Comparison of ENCODE assay signal across 18 mouse cellular contexts in the genomic region with DNA sequence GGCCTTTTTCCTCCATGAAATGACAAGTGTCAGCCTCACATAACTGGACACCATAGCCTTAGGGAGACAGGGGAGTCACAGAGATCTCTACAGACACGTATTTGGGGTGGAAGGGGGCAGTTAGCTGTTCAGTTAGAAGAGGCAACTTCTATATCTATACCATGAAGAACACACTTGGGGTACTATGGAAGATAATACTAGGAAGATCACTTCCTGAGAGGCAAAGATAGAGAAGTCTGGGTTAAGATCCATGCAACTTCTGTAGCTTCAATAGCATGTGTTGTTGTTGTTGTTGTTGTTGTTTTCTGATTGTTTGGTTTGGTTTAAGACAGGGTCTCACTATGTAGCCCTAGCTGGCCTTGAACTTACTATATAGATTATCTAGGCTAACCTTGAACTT. TPM values are rescaled to one million over a fixed set of nuclear protein-coding genes. Genes with fewer than 3 reads are reported as not detected.
A peak's percentile ranks its signal among the peaks of the same experiment; 100 is the strongest.
DNase-seq lines count a peak whose midpoint lies in the region; TF ChIP-seq lines count a peak whose summit lies in the region.
"Had no signal": no experiment of that assay in that cellular context is flagged by ENCODE, and none has a peak within 500 bp of the region (broad histone marks: within the 10 kb centered on the region; RNA-seq: fewer than 3 reads in every experiment).

No protein-coding gene starts in this region.

- no peak for TF ChIP-seq CTCF in layer of hippocampus, adult 2 months (conservative IDR thresholded peaks at IDR 0.05)
- TF ChIP-seq CTCF in MEL (IDR thresholded peaks at IDR 0.05 in 2 of 3, conservative IDR thresholded peaks at IDR 0.05 in 1 of 3; ENCODE audit: control insufficient read depth in 1 of 3, insufficient read depth in 1 of 3, low read depth in 2 of 3, low read length in 3 of 3, poor library complexity in 1 of 3, severe bottlenecking in 1 of 3): no peak

- TF ChIP-seq POLR2A in MEL (IDR thresholded peaks at IDR 0.05; ENCODE audit: control insufficient read depth in 1 of 2, insufficient read depth in 1 of 2, low read depth in 1 of 2, low read length in 2 of 2, poor library complexity in 1 of 2): no peak

- H3K27ac ChIP-seq in layer of hippocampus, adult 2 months: peak overlapping the region; percentile 66; the same call in 1 of the 2 replicates
- H3K27ac ChIP-seq in MEL (ENCODE audit: control insufficient read depth, low read depth, low read length): no peak overlapping the region

- no peak overlapping the region for H3K4me3 ChIP-seq in layer of hippocampus, adult 2 months
- H3K4me3 ChIP-seq in MEL (ENCODE audit: control insufficient read depth in 1 of 2, insufficient read depth in 1 of 2, low read depth in 2 of 2, low read length in 2 of 2): no peak overlapping the region

- H3K9me3 ChIP-seq in MEL (replicated peaks; ENCODE audit: insufficient read depth, low read length): no peaks in the 10 kb centered on the region
- H3K9me3 ChIP-seq: G1E had no signal

- H3K4me1 ChIP-seq in MEL (ENCODE audit: control insufficient read depth in 1 of 2, insufficient read depth in 2 of 2, low read length in 2 of 2): peaks cover 15 to 22% of the 10 kb centered on the region in 2 experiments

- H3K79me2 ChIP-seq in MEL (ENCODE audit: control insufficient read depth, insufficient read depth, low read length, poor library complexity): no peaks in the 10 kb centered on the region

- TF ChIP-seq EP300 in MEL (IDR thresholded peaks at IDR 0.05; ENCODE audit: low read depth in 1 of 2, low read length in 2 of 2): peak; percentile 50 to 67

- H3K27me3 ChIP-seq in MEL (ENCODE audit: control insufficient read depth in 1 of 2, insufficient read depth in 2 of 2, low read length in 2 of 2): no peaks in the 10 kb centered on the region
- H3K27me3 ChIP-seq: CH12.LX, Patski had no signal

- peaks cover 0 to 24% of the 10 kb centered on the region in 2 experiments; a peak in 2 of 4 replicates for H3K36me3 ChIP-seq in MEL (ENCODE audit: control insufficient read depth in 1 of 2, insufficient read depth in 2 of 2, low read length in 2 of 2)
- H3K36me3 ChIP-seq: G1E had no signal

- DNase-seq in layer of hippocampus, adult 2 months (ENCODE audit: low spot score in 2 of 2): no peak
- DNase-seq in layer of hippocampus, adult 11-12 months (ENCODE audit: low spot score): no peak
- no peak for DNase-seq in MEL (ENCODE audit: low read depth, low spot score)
- DNase-seq in gastrocnemius, postnatal 10 days: no peak
- DNase-seq: adrenal gland, adult 2 months; adrenal gland, adult 8-10 months; adrenal gland, postnatal 10 days; adrenal gland, postnatal 14 days; adrenal gland, postnatal 25 days; adrenal gland, postnatal 36 days; B cell, adult 2 months; cerebellum, adult 11 months; cerebellum, adult 11-12 months; cerebellum, adult 18-20 months; cerebellum, adult 2 months had no signal

- H3K9ac ChIP-seq in MEL (ENCODE audit: control insufficient read depth, low read depth, low read length, poor library complexity, severe bottlenecking): no peak overlapping the region

- no peak for TF ChIP-seq RAD21 in MEL (IDR thresholded peaks at IDR 0.05; ENCODE audit: low read depth, low read length)

TF ChIP-seq in MEL, 35 proteins besides CTCF, POLR2A, EP300 and RAD21:
- TF ChIP-seq CHD2 (IDR thresholded peaks at IDR 0.05; ENCODE audit: low read length) (no peak), TCF12 (IDR thresholded peaks at IDR 0.05; ENCODE audit: low read depth, low read length) (0 out of 2 replicates have a peak, but pooled peaks have one; percentile 36), SIN3A (IDR thresholded peaks at IDR 0.05; ENCODE audit: low read length) (no peak), MAZ (IDR thresholded peaks at IDR 0.05; ENCODE audit: low read depth, low read length) (no peak), TAL1 (IDR thresholded peaks at IDR 0.05; ENCODE audit: low read length) (no peak), GATA1 (IDR thresholded peaks at IDR 0.05; ENCODE audit: low read depth, low read length) (peak; percentile 54; the same call in 1 of the 2 replicates), HCFC1 (IDR thresholded peaks at IDR 0.05; ENCODE audit: low read depth, low read length) (no peak), CHD1 (IDR thresholded peaks at IDR 0.05; ENCODE audit: low read depth, low read length) (no peak), UBTF (IDR thresholded peaks at IDR 0.05; ENCODE audit: borderline replicate concordance, insufficient read depth, low read depth, low read length) (no peak), ZKSCAN1 (IDR thresholded peaks at IDR 0.05; ENCODE audit: low read depth, low read length) (no peak), GABPA (IDR thresholded peaks at IDR 0.05; ENCODE audit: low read depth, low read length) (no peak), POLR2AphosphoS5 (IDR thresholded peaks at IDR 0.05; ENCODE audit: borderline replicate concordance, low read depth, low read length) (no peak), MAX (IDR thresholded peaks at IDR 0.05; ENCODE audit: low read length) (no peak), SMC3 (IDR thresholded peaks at IDR 0.05; ENCODE audit: low read depth, low read length) (no peak), NELFE (IDR thresholded peaks at IDR 0.05; ENCODE audit: low read depth, low read length) (no peak), ZC3H11A (IDR thresholded peaks at IDR 0.05; ENCODE audit: low read depth, low read length) (no peak), E2F4 (IDR thresholded peaks at IDR 0.05; ENCODE audit: borderline replicate concordance, low read depth, low read length) (no peak), MYB (IDR thresholded peaks at IDR 0.05; ENCODE audit: low read depth, low read length) (no peak)

RNA-seq across cellular contexts. Expression of gene Cdc42se2, which starts 5.7 kb away (rescaled TPM):
- total RNA-seq in layer of hippocampus, adult 2 months (2021): 100 to 1,000 TPM; 134 TPM
- total RNA-seq in MEL (2012; rRNA removed): 31.4 and 33.4 TPM in 2 replicates
- 10 to 100 TPM; 30.1 to 47.4 TPM for polyA plus RNA-seq in MEL (2012; ENCODE audit: insufficient read depth in 1 of 2, insufficient read length in 2 of 2, low read depth in 1 of 2, low replicate concordance in 2 of 2, missing spikeins in 1 of 2)
- total RNA-seq in gastrocnemius, postnatal 10 days (2021): 10 to 100 TPM; 22.1 to 22.5 TPM
